Mouse (Mus musculus): ENCODE measurements around the gene Paqr9.

Gene Paqr9

GRCm38 (mm10) chr9:95578366-95578895, 19.0 kb downstream of the Paqr9 start:
- DNase-seq (ENCODE audit: low spot score in 2 of 2) = no peak

DNA sequence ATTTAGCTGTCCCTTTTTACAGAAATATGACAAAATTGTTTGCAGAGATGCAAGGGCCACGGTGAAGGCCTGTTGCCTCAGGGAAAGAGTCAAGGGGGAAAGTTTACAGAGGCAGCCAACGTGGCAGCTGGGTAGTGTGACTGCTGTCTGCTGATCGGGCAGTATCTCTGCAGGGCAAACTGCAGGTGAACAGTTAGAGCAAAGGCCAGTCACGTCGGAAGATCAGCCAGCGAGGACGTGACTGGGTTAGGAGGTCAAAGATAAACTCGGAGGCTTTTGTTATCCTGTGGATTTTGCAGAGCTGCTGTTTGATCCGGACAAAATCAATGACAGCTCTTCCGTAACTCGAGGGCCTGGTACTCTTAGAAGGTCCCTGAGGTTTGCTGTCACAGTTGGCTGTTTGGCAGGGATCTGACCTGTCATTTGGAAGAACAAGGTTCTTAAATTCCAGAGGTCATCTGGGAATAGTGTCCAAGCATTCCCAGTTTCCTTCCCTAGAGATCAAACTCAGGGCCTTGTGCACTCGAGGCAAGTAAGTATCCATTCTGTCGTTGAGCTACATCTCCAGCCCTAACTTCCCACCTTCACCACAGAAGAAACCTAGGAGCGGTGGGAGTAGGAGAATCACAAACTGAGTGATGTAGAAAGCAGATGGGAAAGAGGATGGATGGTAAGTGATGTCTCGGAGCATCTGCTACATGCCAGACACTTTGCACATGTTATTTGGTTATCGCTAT, 21.7 kb downstream of the Paqr9 start:
- no peak for DNase-seq (ENCODE audit: low spot score in 2 of 2)

GRCm38 (mm10) chr9:95581758-95582515, 22.5 kb downstream of the Paqr9 start:
- DNase-seq (ENCODE audit: low spot score in 2 of 2) = no peak

- DNase-seq (ENCODE audit: low spot score in 2 of 2) = no peak
Measured at GRCm38 (mm10) chr9:95582555-95582954, 23.1 kb downstream of the Paqr9 start.

DNA sequence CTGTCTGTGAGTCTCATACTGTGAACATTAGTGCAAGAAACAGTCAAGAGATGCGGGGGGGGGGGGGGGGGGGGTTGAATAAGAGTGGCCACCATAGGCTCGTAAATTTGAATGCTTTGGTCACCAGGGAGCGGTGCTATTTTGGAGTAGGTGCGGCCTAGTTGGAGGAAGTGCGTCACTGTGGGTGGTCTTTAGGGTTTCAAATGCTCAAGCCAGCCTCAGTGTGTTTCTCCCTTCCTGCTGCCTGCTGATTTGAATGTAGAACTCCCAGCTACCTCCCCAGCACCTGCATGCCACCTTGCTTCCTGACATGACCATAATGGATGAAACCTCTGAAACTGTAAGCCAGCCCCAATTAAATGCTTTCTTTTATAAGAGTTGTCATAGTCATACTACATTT, 26.6 kb downstream of the Paqr9 start:
- DNase-seq (ENCODE audit: low spot score in 2 of 2) = no peak

GRCm38 (mm10) chr9:95588070-95588469, 28.6 kb downstream of the Paqr9 start:
- no peak for DNase-seq (ENCODE audit: low spot score in 2 of 2)

GRCm38 (mm10) chr9:95594291-95594690, 34.8 kb downstream of the Paqr9 start:
- DNase-seq (ENCODE audit: low spot score in 2 of 2) = no peak

DNA sequence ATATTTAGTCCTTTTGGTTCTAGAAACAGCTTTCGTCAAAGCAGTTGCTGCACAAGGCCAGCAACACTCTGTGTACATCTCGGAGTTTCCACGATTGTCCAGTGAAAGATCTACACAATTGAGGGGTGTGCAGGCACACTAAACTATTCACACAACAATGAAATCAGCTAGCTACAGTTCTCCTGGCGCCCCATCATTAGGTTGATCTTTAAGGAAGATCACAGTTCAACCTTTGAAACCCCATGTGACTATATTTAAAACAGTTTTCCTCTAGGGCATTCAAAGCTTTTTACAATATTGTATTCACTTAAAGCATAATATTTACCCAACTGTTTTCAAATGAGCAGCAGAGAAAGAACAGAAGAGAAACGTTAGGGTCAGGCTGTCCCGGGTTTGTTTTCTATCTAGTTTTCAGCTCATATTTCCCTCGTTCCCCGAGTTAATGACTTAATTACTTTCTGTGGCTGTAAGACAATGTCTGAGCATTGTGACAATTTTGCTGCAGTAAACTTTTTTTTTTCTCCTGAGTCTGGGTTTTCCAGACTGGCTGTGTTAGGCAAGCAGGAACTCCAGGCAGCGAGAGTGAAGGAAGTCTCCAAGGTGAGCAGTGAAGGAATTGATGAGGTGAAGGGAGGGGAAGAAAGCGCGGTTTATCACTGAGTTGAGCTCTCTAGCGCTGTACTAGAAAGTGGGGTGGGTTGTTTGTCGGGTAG, 38.2 kb downstream of the Paqr9 start:
- DNase-seq (ENCODE audit: low spot score in 2 of 2) = no peak

- no peak for DNase-seq (ENCODE audit: low spot score in 2 of 2)
Measured at GRCm38 (mm10) chr9:95598179-95598721, 38.8 kb downstream of the Paqr9 start.

- DNase-seq (ENCODE audit: low spot score in 2 of 2) = no peak
Measured at GRCm38 (mm10) chr9:95599399-95599798, 39.9 kb downstream of the Paqr9 start.

- no peak for DNase-seq (ENCODE audit: low spot score in 2 of 2)
Measured at GRCm38 (mm10) chr9:95602849-95603248, 43.4 kb downstream of the Paqr9 start.

DNA sequence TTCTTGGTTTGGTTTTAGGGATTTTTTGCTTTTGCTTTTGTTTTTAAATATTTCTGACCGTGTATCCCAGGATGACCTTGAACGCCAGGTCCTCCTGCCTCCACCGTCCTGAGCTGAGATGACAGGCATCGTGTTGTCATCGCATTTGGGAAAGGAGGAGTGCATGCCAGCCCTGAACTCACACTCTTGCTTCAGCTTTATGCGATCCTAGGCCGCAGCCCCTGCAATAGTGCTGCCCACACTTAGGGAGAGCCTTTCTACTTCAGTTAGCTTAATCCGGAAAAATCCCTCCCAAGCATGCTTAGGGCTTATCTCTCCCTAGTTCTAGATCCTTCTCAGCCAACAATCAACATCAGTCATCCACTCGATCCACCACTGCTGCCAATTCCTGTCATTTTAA, 43.9 kb downstream of the Paqr9 start:
- DNase-seq (ENCODE audit: low spot score in 2 of 2) = no peak

DNA sequence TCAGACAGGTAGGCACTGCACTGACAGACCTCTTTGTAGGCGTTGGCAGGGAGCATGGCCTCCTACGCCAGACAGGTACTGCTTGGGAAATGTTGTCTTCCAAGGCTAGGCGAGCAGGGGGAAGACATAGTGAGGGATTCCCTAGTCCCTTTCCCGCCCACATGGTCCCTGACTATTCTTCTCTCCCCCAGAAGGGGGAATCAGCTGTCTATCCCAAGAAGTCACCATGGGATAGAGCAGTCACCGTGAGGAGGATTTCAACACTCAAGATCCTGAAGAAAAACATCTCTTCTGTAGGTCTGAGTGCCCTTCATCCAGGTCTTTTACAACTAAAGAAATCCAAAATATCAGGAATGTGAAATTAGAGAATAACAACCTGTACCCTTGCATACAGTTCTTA, 47.7 kb downstream of the Paqr9 start:
- DNase-seq (ENCODE audit: low spot score in 2 of 2) = no peak

GRCm38 (mm10) chr9:95612246-95612768, 52.9 kb downstream of the Paqr9 start:
- no peak for DNase-seq (ENCODE audit: low spot score in 2 of 2)

DNA sequence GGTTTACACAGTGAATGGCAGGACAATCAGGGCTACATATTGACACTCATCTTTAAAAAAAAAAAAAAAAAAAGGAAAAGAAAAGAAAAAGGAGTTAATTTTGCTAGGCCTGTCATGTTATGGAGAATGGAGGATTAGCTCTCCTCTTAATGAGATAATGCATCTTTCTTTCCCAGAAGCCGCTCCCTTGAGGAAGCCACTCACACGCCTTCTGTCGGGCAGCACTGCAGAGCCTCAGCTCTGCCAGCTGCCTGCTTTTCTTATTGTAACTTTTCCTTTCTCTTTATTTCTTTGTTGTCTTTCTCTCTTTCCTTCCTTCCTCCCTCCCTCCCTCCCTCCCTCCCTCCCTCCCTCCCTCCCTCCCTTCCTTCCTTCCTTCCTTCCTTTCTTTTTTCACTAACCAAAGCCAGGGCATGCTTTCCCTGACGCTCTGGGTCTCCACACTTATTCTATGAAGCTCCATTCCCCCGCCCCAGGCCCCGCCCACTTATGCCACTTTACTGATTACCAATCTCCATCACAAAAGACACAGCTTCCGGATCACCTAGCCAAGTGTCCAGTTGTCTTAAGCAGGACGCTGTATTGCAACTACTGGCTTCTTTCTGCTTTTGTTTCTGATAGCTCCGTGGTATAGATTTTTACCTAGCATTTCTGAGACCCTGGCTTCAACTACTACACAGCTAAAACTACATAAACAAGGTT, 54.1 kb downstream of the Paqr9 start:
- no peak for DNase-seq (ENCODE audit: low spot score in 2 of 2)

GRCm38 (mm10) chr9:95614861-95615615, 55.6 kb downstream of the Paqr9 start:
- no peak for DNase-seq (ENCODE audit: low spot score in 2 of 2)

DNA sequence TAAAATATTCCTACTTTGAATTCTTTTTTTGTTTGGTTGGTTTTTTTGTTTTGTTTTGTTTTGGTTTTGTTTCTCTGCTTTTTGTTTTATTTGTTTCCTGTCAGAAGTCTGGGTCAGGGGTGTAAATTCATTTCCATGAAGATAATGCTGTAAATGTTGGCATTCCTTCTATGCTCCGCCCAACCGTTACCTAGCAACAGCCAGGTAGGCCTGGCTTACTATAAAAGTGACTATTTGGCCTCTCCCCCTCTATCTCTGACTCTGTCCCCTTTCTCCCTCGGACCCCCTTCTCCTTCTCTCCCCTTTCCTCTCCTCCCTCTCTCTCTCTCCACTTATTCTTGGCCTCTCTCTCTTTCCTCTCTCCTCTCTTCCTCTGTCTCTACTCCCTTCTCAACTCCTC, 56.5 kb downstream of the Paqr9 start:
- no peak for DNase-seq (ENCODE audit: low spot score in 2 of 2)
